Mouse (Mus musculus) bone marrow, adult 2 months (tissue): Measurements from ENCODE around the gene Phyhipl.

Experiments used
- CTCF ChIP-seq: fragments of 200-500 bp; IDR thresholded peaks from 2 replicates; pipeline ENCODE4 v1.5.1; 2011; ENCODE audit warnings: low read length, control low read depth; ENCODE audit not compliant: control insufficient read depth, insufficient read depth
- POLR2A ChIP-seq: fragments of 200-500 bp; IDR thresholded peaks from 2 replicates; pipeline ENCODE4 v1.6.1; 2011; ENCODE audit warnings: low read depth, mild to moderate bottlenecking, control low read depth, low read length, borderline replicate concordance; ENCODE audit not compliant: control insufficient read depth

DNA sequence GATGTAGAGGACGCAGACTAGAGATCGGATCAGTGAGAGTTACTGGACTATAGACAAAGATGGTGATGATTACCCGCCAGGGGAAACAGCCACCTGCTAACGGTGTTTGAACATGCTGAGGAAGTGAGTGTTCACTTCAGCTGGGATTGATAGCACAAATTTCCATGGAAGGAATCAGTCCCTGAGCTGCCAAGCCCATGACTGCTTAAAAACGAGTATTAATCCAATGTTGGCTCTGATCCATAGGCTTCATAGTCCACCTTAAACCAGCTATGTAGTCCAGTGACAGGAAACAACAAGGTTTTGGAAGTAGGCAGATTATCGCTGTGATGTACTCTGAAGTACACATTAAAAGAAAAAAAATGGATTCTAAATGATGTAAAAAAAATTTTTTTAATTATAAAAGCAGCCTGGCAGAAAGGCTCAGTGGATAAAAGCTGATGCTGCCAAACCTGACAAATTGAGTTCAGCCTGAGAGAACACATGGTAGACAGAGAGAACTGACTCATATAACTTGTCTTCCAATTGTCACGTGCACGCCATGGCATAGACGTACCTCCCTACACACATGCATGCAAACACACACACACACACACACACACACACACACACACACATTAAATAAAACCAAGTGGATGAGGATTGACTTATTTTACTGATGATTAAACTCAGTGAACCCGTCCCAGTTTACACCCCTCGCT is 14.7 kb downstream of the Phyhipl start:
- no peak for TF ChIP-seq CTCF
- no peak for TF ChIP-seq POLR2A
